Mouse (Mus musculus): ENCODE data around the gene Chmp1a. TPM values are rescaled to one million over a fixed set of nuclear protein-coding genes. Genes with fewer than 3 reads are reported as not detected.

Chmp1a gene
- polyA plus RNA-seq (2012): 46.9 and 51.5 TPM in 2 replicates

- TF ChIP-seq GATA1 (IDR thresholded peaks at IDR 0.05; ENCODE audit: low read length): no peak
Measured at GRCm38 (mm10) chr8:123212321-123213117, at the start of gene Chmp1a, which contains the start of gene Spata33. Gene Chmp1a, minus strand, starts transcription at chr8:123212763. Gene Spata33, plus strand, starts transcription at chr8:123212832.

GRCm38 (mm10) chr8:123257114-123257513 lies 44.6 kb upstream of the Chmp1a start:
- TF ChIP-seq GATA1 (IDR thresholded peaks at IDR 0.05; ENCODE audit: low read length): no peak

GRCm38 (mm10) chr8:123255170-123255569 lies 42.6 kb upstream of the Chmp1a start:
- TF ChIP-seq GATA1 (IDR thresholded peaks at IDR 0.05; ENCODE audit: low read length): no peak

- TF ChIP-seq GATA1 (IDR thresholded peaks at IDR 0.05; ENCODE audit: low read length): no peak
Measured at GRCm38 (mm10) chr8:123254099-123254885, 41.7 kb upstream of the Chmp1a start, which contains the start of the genes Zfp276 and Vps9d1. Gene Zfp276, plus strand, starts transcription at chr8:123254195. Gene Vps9d1, minus strand, starts transcription at chr8:123254348.

GRCm38 (mm10) chr8:123253451-123254098 lies 41.0 kb upstream of the Chmp1a start:
- TF ChIP-seq GATA1 (IDR thresholded peaks at IDR 0.05; ENCODE audit: low read length): no peak

- TF ChIP-seq GATA1 (IDR thresholded peaks at IDR 0.05; ENCODE audit: low read length): no peak
Measured at GRCm38 (mm10) chr8:123252925-123253324, 40.4 kb upstream of the Chmp1a start.

- no peak for TF ChIP-seq GATA1 (IDR thresholded peaks at IDR 0.05; ENCODE audit: low read length)
Measured at GRCm38 (mm10) chr8:123250940-123251339, 38.4 kb upstream of the Chmp1a start.

GRCm38 (mm10) chr8:123248596-123248995 lies 36.0 kb upstream of the Chmp1a start:
- TF ChIP-seq GATA1 (IDR thresholded peaks at IDR 0.05; ENCODE audit: low read length): no peak

- TF ChIP-seq GATA1 (IDR thresholded peaks at IDR 0.05; ENCODE audit: low read length): no peak
Measured at GRCm38 (mm10) chr8:123247748-123248147, 35.2 kb upstream of the Chmp1a start.

GRCm38 (mm10) chr8:123245543-123245942 lies 33.0 kb upstream of the Chmp1a start:
- TF ChIP-seq GATA1 (IDR thresholded peaks at IDR 0.05; ENCODE audit: low read length): no peak

GRCm38 (mm10) chr8:123244382-123244781 lies 31.8 kb upstream of the Chmp1a start:
- TF ChIP-seq GATA1 (IDR thresholded peaks at IDR 0.05; ENCODE audit: low read length): no peak

- no peak for TF ChIP-seq GATA1 (IDR thresholded peaks at IDR 0.05; ENCODE audit: low read length)
Measured at GRCm38 (mm10) chr8:123243053-123243452, 30.5 kb upstream of the Chmp1a start.

- TF ChIP-seq GATA1 (IDR thresholded peaks at IDR 0.05; ENCODE audit: low read length): no peak
Measured at GRCm38 (mm10) chr8:123242107-123242923, 29.8 kb upstream of the Chmp1a start.

GRCm38 (mm10) chr8:123239398-123239797 lies 26.8 kb upstream of the Chmp1a start:
- TF ChIP-seq GATA1 (IDR thresholded peaks at IDR 0.05; ENCODE audit: low read length): no peak
